ENCODE assay signal across 10 mouse cellular contexts in the genomic region with DNA sequence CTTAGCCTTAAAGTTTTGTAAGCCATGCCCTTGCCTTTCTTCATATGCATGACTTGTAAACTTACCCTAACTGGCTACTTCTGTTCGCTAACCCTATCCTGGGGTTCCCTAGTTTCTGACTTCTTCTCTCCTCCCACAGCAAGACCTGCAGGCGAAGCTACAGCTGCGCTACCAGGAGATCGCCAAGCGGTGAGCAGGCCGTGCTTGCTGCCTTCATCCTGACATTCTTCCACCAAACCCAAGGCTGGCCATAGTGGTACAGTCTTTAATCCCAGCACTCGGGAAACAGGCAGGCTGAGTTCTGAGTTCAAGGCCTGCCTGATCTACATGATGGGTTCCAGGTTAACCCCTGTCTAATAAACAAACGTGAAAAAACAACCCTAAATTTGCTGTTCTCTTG. TPM values are rescaled to one million over a fixed set of nuclear protein-coding genes. Genes with fewer than 3 reads are reported as not detected.
DNase-seq lines count a peak whose midpoint lies in the region; ATAC-seq and TF ChIP-seq lines count a peak whose summit lies in the region.
"Had no signal": no experiment of that assay in that cellular context is flagged by ENCODE, and none has a peak within 500 bp of the region (broad histone marks: within the 10 kb centered on the region; RNA-seq: fewer than 3 reads in every experiment).

No protein-coding gene starts in this region.

- WGBS in heart, embryonic 15.5 days, result 84% methylated on average over 8 of the region's 8 CpGs
- 88% methylated on average over 8 of the region's 8 CpGs for WGBS in hindbrain, embryonic 13.5 days
- 89% methylated on average over 8 of the region's 8 CpGs for WGBS in midbrain, embryonic 13.5 days

- peak overlapping the region; percentile 79 for H3K4me3 ChIP-seq in heart, embryonic 15.5 days
- H3K4me3 ChIP-seq in MEL (ENCODE audit: control insufficient read depth in 1 of 2, insufficient read depth in 1 of 2, low read depth in 2 of 2, low read length in 2 of 2), result peak overlapping the region; percentile 85 to 93
- H3K4me3 ChIP-seq in hindbrain, embryonic 13.5 days, result peak overlapping the region; percentile 76
- peak overlapping the region; percentile 82 for H3K4me3 ChIP-seq in midbrain, embryonic 13.5 days (replicated peaks)

- no peak for TF ChIP-seq EP300 in MEL (IDR thresholded peaks at IDR 0.05; ENCODE audit: low read depth in 1 of 2, low read length in 2 of 2)

- peak overlapping the region; percentile 79 for H3K4me2 ChIP-seq in heart, embryonic 15.5 days
- peak overlapping the region; percentile 78 for H3K4me2 ChIP-seq in hindbrain, embryonic 13.5 days
- peak overlapping the region; percentile 87 for H3K4me2 ChIP-seq in midbrain, embryonic 13.5 days (replicated peaks)

- peaks cover 42% of the 10 kb centered on the region for H3K79me2 ChIP-seq in MEL (ENCODE audit: control insufficient read depth, insufficient read depth, low read length, poor library complexity)

- no peak for TF ChIP-seq CTCF in MEL (IDR thresholded peaks at IDR 0.05 in 2 of 3, conservative IDR thresholded peaks at IDR 0.05 in 1 of 3; ENCODE audit: control insufficient read depth in 1 of 3, insufficient read depth in 1 of 3, low read depth in 2 of 3, low read length in 3 of 3, poor library complexity in 1 of 3, severe bottlenecking in 1 of 3)

- no peaks in the 10 kb centered on the region for H3K9me3 ChIP-seq in heart, embryonic 15.5 days (replicated peaks)
- H3K9me3 ChIP-seq in MEL (replicated peaks; ENCODE audit: insufficient read depth, low read length), result no peaks in the 10 kb centered on the region
- H3K9me3 ChIP-seq in hindbrain, embryonic 13.5 days, result no peaks in the 10 kb centered on the region
- H3K9me3 ChIP-seq in midbrain, embryonic 13.5 days, result no peaks in the 10 kb centered on the region

- no peak overlapping the region for H3K27ac ChIP-seq in heart, embryonic 15.5 days
- H3K27ac ChIP-seq in MEL (ENCODE audit: control insufficient read depth, low read depth, low read length), result no peak overlapping the region
- no peak overlapping the region for H3K27ac ChIP-seq in hindbrain, embryonic 13.5 days
- no peak overlapping the region for H3K27ac ChIP-seq in midbrain, embryonic 13.5 days

- no peaks in the 10 kb centered on the region for H3K27me3 ChIP-seq in heart, embryonic 15.5 days
- H3K27me3 ChIP-seq in MEL (ENCODE audit: control insufficient read depth in 1 of 2, insufficient read depth in 2 of 2, low read length in 2 of 2), result no peaks in the 10 kb centered on the region
- no peaks in the 10 kb centered on the region for H3K27me3 ChIP-seq in hindbrain, embryonic 13.5 days
- H3K27me3 ChIP-seq in midbrain, embryonic 13.5 days, result no peaks in the 10 kb centered on the region

- no peak for TF ChIP-seq POLR2A in MEL (IDR thresholded peaks at IDR 0.05; ENCODE audit: control insufficient read depth in 1 of 2, insufficient read depth in 1 of 2, low read depth in 1 of 2, low read length in 2 of 2, poor library complexity in 1 of 2)

- no peak for TF ChIP-seq RAD21 in MEL (IDR thresholded peaks at IDR 0.05; ENCODE audit: low read depth, low read length)

- intact Hi-C loops in heart, postnatal 36 days (cut with DNase I), result loop anchor here (2.0 kb wide), 1 partner anchor 15 kb away; the partner anchor contains the start of gene Kank3

- no peak for ATAC-seq in heart, embryonic 15.5 days (replicated peaks; ENCODE audit: insufficient number of reproducible peaks, insufficient read depth, low FRiP score, low read depth)
- ATAC-seq in hindbrain, embryonic 13.5 days (ENCODE audit: low FRiP score), result no peak
- ATAC-seq in midbrain, embryonic 13.5 days, result no peak

- H3K4me1 ChIP-seq in heart, embryonic 15.5 days (replicated peaks), result peaks cover 60% of the 10 kb centered on the region
- peaks cover 0 to 11% of the 10 kb centered on the region in 2 experiments; a peak in 2 of 4 replicates for H3K4me1 ChIP-seq in MEL (ENCODE audit: control insufficient read depth in 1 of 2, insufficient read depth in 2 of 2, low read length in 2 of 2)
- peaks cover 51% of the 10 kb centered on the region for H3K4me1 ChIP-seq in hindbrain, embryonic 13.5 days (replicated peaks)
- H3K4me1 ChIP-seq in midbrain, embryonic 13.5 days (replicated peaks), result peaks cover 32% of the 10 kb centered on the region

- no peak for DNase-seq in heart, postnatal 36 days
- peak; percentile 31 for DNase-seq in MEL (ENCODE audit: low read depth, low spot score)
- no peak for DNase-seq in frontal cortex, postnatal 10 days (ENCODE audit: low spot score in 2 of 2)
- DNase-seq in kidney, postnatal 14 days, result no peak
- no peak for DNase-seq in thymus, postnatal 36 days
- DNase-seq: embryo, embryonic 11 days; lung, postnatal 36 days had no signal

- peak overlapping the region; percentile 72; the same call in 1 of the 2 replicates for H3K9ac ChIP-seq in heart, embryonic 15.5 days
- peak overlapping the region; percentile 90 for H3K9ac ChIP-seq in MEL (ENCODE audit: control insufficient read depth, low read depth, low read length, poor library complexity, severe bottlenecking)
- H3K9ac ChIP-seq in hindbrain, embryonic 13.5 days, result peak overlapping the region; percentile 85
- peak overlapping the region; percentile 85 for H3K9ac ChIP-seq in midbrain, embryonic 13.5 days (replicated peaks)

- peaks cover 34% of the 10 kb centered on the region for H3K36me3 ChIP-seq in heart, embryonic 15.5 days
- peaks cover 23 to 27% of the 10 kb centered on the region in 2 experiments for H3K36me3 ChIP-seq in MEL (ENCODE audit: control insufficient read depth in 1 of 2, insufficient read depth in 2 of 2, low read length in 2 of 2)
- H3K36me3 ChIP-seq in hindbrain, embryonic 13.5 days, result peaks cover 41% of the 10 kb centered on the region
- H3K36me3 ChIP-seq in midbrain, embryonic 13.5 days, result peaks cover 44% of the 10 kb centered on the region

TF ChIP-seq in MEL, 35 proteins besides CTCF, POLR2A, EP300 and RAD21:
- TF ChIP-seq TCF12 (IDR thresholded peaks at IDR 0.05; ENCODE audit: low read depth, low read length) (no peak), E2F4 (IDR thresholded peaks at IDR 0.05; ENCODE audit: borderline replicate concordance, low read depth, low read length) (no peak), KAT2A (conservative IDR thresholded peaks at IDR 0.05; ENCODE audit: low read depth, low read length) (no peak), RCOR1 (IDR thresholded peaks at IDR 0.05; ENCODE audit: low read depth, low read length) (no peak), ELF1 (IDR thresholded peaks at IDR 0.05; ENCODE audit: low read depth, low read length) (no peak), GATA1 (IDR thresholded peaks at IDR 0.05; ENCODE audit: low read depth, low read length) (no peak), SMC3 (IDR thresholded peaks at IDR 0.05; ENCODE audit: low read depth, low read length) (no peak)

RNA-seq across cellular contexts. Expression of gene Ndufa7, which starts 1.1 kb away (rescaled TPM):
- polyA plus RNA-seq in heart, embryonic 15.5 days (2015; fragmentation: Nextera tagmentation; extraction: Ambion mirVana), result 487 and 517 TPM in 2 replicates
- 100 to 1,000 TPM; 648 to 672 TPM for total RNA-seq in heart, postnatal 36 days (2021)
- total RNA-seq in MEL (2012; rRNA removed), result 359 and 370 TPM in 2 replicates
- 100 to 1,000 TPM in 1 of 2 experiments, not detected in 1; 326 TPM for polyA plus RNA-seq in MEL (2012; ENCODE audit: insufficient read depth in 1 of 2, insufficient read length in 2 of 2, low read depth in 1 of 2, low replicate concordance in 2 of 2, missing spikeins in 1 of 2)
- polyA plus RNA-seq in hindbrain, embryonic 13.5 days (2015; fragmentation: Nextera tagmentation; extraction: Ambion mirVana), result 497 and 540 TPM in 2 replicates
- 482 and 516 TPM in 2 replicates for polyA plus RNA-seq in midbrain, embryonic 13.5 days (2015; fragmentation: Nextera tagmentation; extraction: Ambion mirVana)

RNA-seq across cellular contexts. Expression of gene Rps28, which starts 1.1 kb away (rescaled TPM):
- polyA plus RNA-seq in heart, embryonic 15.5 days (2015; fragmentation: Nextera tagmentation; extraction: Ambion mirVana), result 456 and 543 TPM in 2 replicates
- total RNA-seq in heart, postnatal 36 days (2021), result 100 to 1,000 TPM; 764 to 784 TPM
- 3,378 and 3,556 TPM in 2 replicates for total RNA-seq in MEL (2012; rRNA removed)
- polyA plus RNA-seq in MEL (2012; ENCODE audit: insufficient read depth in 1 of 2, insufficient read length in 2 of 2, low read depth in 1 of 2, low replicate concordance in 2 of 2, missing spikeins in 1 of 2), result 1,000 to 10,000 TPM in 1 of 2 experiments, 100 to 1,000 TPM in 1; 994 to 2,154 TPM
- 683 and 734 TPM in 2 replicates for polyA plus RNA-seq in hindbrain, embryonic 13.5 days (2015; fragmentation: Nextera tagmentation; extraction: Ambion mirVana)
- polyA plus RNA-seq in midbrain, embryonic 13.5 days (2015; fragmentation: Nextera tagmentation; extraction: Ambion mirVana), result 704 and 707 TPM in 2 replicates

RNA-seq across cellular contexts. Expression of gene Kank3, which starts 15.1 kb away (rescaled TPM):
- 44.1 and 52.6 TPM in 2 replicates for polyA plus RNA-seq in heart, embryonic 15.5 days (2015; fragmentation: Nextera tagmentation; extraction: Ambion mirVana)
- total RNA-seq in heart, postnatal 36 days (2021), result 10 to 100 TPM; 55.7 to 81.7 TPM
- 5.0 and 5.2 TPM in 2 replicates for total RNA-seq in MEL (2012; rRNA removed)
- 1 to 10 TPM in 1 of 2 experiments, not detected in 1; 5.5 TPM for polyA plus RNA-seq in MEL (2012; ENCODE audit: insufficient read depth in 1 of 2, insufficient read length in 2 of 2, low read depth in 1 of 2, low replicate concordance in 2 of 2, missing spikeins in 1 of 2)
- 37.4 and 40.5 TPM in 2 replicates for polyA plus RNA-seq in hindbrain, embryonic 13.5 days (2015; fragmentation: Nextera tagmentation; extraction: Ambion mirVana)
- 28.6 and 36.2 TPM in 2 replicates for polyA plus RNA-seq in midbrain, embryonic 13.5 days (2015; fragmentation: Nextera tagmentation; extraction: Ambion mirVana)

RNA-seq across cellular contexts. Expression of gene Cd320, which starts 17.4 kb away (rescaled TPM):
- 31.4 and 39.9 TPM in 2 replicates for polyA plus RNA-seq in heart, embryonic 15.5 days (2015; fragmentation: Nextera tagmentation; extraction: Ambion mirVana)
- 10 to 100 TPM; 28.6 to 34.6 TPM for total RNA-seq in heart, postnatal 36 days (2021)
- 38.5 and 48.5 TPM in 2 replicates for total RNA-seq in MEL (2012; rRNA removed)
- 10 to 100 TPM in 1 of 2 experiments, not detected in 1; 45.6 TPM for polyA plus RNA-seq in MEL (2012; ENCODE audit: insufficient read depth in 1 of 2, insufficient read length in 2 of 2, low read depth in 1 of 2, low replicate concordance in 2 of 2, missing spikeins in 1 of 2)
- 59.0 and 60.3 TPM in 2 replicates for polyA plus RNA-seq in hindbrain, embryonic 13.5 days (2015; fragmentation: Nextera tagmentation; extraction: Ambion mirVana)
- polyA plus RNA-seq in midbrain, embryonic 13.5 days (2015; fragmentation: Nextera tagmentation; extraction: Ambion mirVana), result 64.0 and 66.9 TPM in 2 replicates

RNA-seq across cellular contexts. Expression of gene Angptl4, which starts 43.8 kb away (rescaled TPM):
- polyA plus RNA-seq in heart, embryonic 15.5 days (2015; fragmentation: Nextera tagmentation; extraction: Ambion mirVana), result 15.4 and 20.0 TPM in 2 replicates
- total RNA-seq in heart, postnatal 36 days (2021), result 10 to 100 TPM; 18.2 to 58.8 TPM
- 11.7 and 13.5 TPM in 2 replicates for total RNA-seq in MEL (2012; rRNA removed)
- 10 to 100 TPM in 1 of 2 experiments, not detected in 1; 15.8 TPM for polyA plus RNA-seq in MEL (2012; ENCODE audit: insufficient read depth in 1 of 2, insufficient read length in 2 of 2, low read depth in 1 of 2, low replicate concordance in 2 of 2, missing spikeins in 1 of 2)
- 23.5 and 24.7 TPM in 2 replicates for polyA plus RNA-seq in hindbrain, embryonic 13.5 days (2015; fragmentation: Nextera tagmentation; extraction: Ambion mirVana)
- 14.3 and 17.1 TPM in 2 replicates for polyA plus RNA-seq in midbrain, embryonic 13.5 days (2015; fragmentation: Nextera tagmentation; extraction: Ambion mirVana)
